Mouse (Mus musculus) midbrain, postnatal 0 days (tissue): ENCODE measurements around the gene Bcl3. TPM values are rescaled to one million over a fixed set of nuclear protein-coding genes. Genes with fewer than 3 reads are reported as not detected.
"Not testable (repeated sequence)": the region's sequence is repeated elsewhere in the genome, so short reads cannot be mapped to it uniquely, and the experiment has no call there.

Experiments
- ATAC-seq: fragments of 200-750 bp; cut with Nextera tagmentation; 2 replicates; pipeline ENCODE4 v1.8.0; 2017; ENCODE audit warnings: moderate number of reproducible peaks, mild to moderate bottlenecking, moderate TSS enrichment, moderate library complexity; ENCODE audit not compliant: low FRiP score
- DNase-seq: peaks from one replicate; pipeline ENCODE4 v3.0.0-alpha.2; 2015; ENCODE audit warnings: low spot score
- H3K27ac ChIP-seq: fragments of 300-500 bp; sonication (generic); 2 replicates; pipeline ENCODE4 v1.5.1; 2014; ENCODE audit warnings: low read depth, mild to moderate bottlenecking, low read length, mixed read lengths
- H3K27me3 ChIP-seq: fragments of 300-500 bp; sonication (generic); 2 replicates; pipeline ENCODE4 v1.6.1; 2014; ENCODE audit warnings: low read length, control low read depth, mixed read lengths; ENCODE audit not compliant: insufficient read depth
- H3K36me3 ChIP-seq: fragments of 300-500 bp; sonication (generic); 2 replicates; pipeline ENCODE4 v1.6.1; 2014; ENCODE audit warnings: low read length, control low read depth, mixed read lengths; ENCODE audit not compliant: insufficient read depth
- H3K4me1 ChIP-seq: fragments of 300-500 bp; sonication (generic); 2 replicates; pipeline ENCODE4 v1.6.1; 2014; ENCODE audit warnings: mild to moderate bottlenecking, control low read depth, antibody characterized with exemption, low read length, mixed read lengths; ENCODE audit not compliant: insufficient read depth
- H3K4me2 ChIP-seq: fragments of 300-500 bp; sonication (generic); 2 replicates; pipeline ENCODE4 v1.6.1; 2014; ENCODE audit warnings: low read depth, mild to moderate bottlenecking, low read length, mixed read lengths; ENCODE audit not compliant: poor library complexity, severe bottlenecking
- H3K4me3 ChIP-seq: fragments of 300-500 bp; sonication (generic); 2 replicates; pipeline ENCODE4 v1.5.1; 2014; ENCODE audit warnings: low read depth, mild to moderate bottlenecking, low read length, moderate library complexity
- H3K9ac ChIP-seq: fragments of 300-500 bp; sonication (generic); replicated peaks from 2 replicates; pipeline ENCODE4 v1.6.1; 2014; ENCODE audit warnings: mild to moderate bottlenecking, low read length, moderate library complexity, mixed read lengths; ENCODE audit not compliant: poor library complexity, severe bottlenecking
- H3K9me3 ChIP-seq: fragments of 300-500 bp; sonication (generic); 2 replicates; pipeline ENCODE4 v1.6.1; 2016; ENCODE audit warnings: low read length, control low read depth
- CTCF ChIP-seq: IDR thresholded peaks from 2 replicates; pipeline ENCODE4 v1.5.1; 2016; ENCODE audit warnings: antibody characterized with exemption, mild to moderate bottlenecking
- WGBS: fragments of 180-500 bp; shearing (Covaris S2); extraction: QIAGEN DNeasy Blood & Tissue Kit; methylation state at CpG from one replicate; pipeline ENCODE4 v1.1.7; 2014; 5-methylcytosine and 5-hydroxymethylcytosine counted together
- polyA plus RNA-seq: library from polyadenylated mRNA; unstranded; fragments of >200 nt; fragmentation: Nextera tagmentation; extraction: Ambion mirVana; gene quantifications from 2 replicates; pipeline ENCODE4 v1.2.1, GENCODE M21; 2015
- total RNA-seq: library from RNA; depleted of rRNA; stranded (reverse); fragments of >200 nt; gene quantifications from 2 replicates; pipeline ENCODE4 v1.2.3, GENCODE M21; 2014

Gene Bcl3
- total and polyA plus RNA-seq, 2 experiments from 2014 or later: 0.55 to 0.93 TPM

- DNase-seq (no peak), ATAC-seq (no peak)
- TF ChIP-seq CTCF: no peak
- H3K27ac ChIP-seq: no peak overlapping the region
- H3K9ac ChIP-seq: no peak overlapping the region
- H3K4me2 ChIP-seq: no peak overlapping the region
- H3K4me1 ChIP-seq: no peaks in the 10 kb centered on the region
- no peaks in the 10 kb centered on the region for H3K9me3 ChIP-seq
- 58% methylated on average over 2 of the region's 2 CpGs for WGBS
- no peaks in the 10 kb centered on the region for H3K36me3 ChIP-seq
- H3K4me3 ChIP-seq: no peak overlapping the region
- H3K27me3 ChIP-seq: peaks cover 20% of the 10 kb centered on the region
These were observed 27.3 kb downstream of the Bcl3 start for GRCm38 (mm10) chr7:19795236-19795635.

- H3K27me3 ChIP-seq: peaks cover 20% of the 10 kb centered on the region
- no peak overlapping the region for H3K4me2 ChIP-seq
- no peaks in the 10 kb centered on the region for H3K36me3 ChIP-seq
- 0 out of 2 replicates have a peak, but pooled peaks cover 2% of the 10 kb centered on the region for H3K4me1 ChIP-seq
- H3K9me3 ChIP-seq: no peaks in the 10 kb centered on the region
- no peak overlapping the region for H3K4me3 ChIP-seq
- no peak for DNase-seq
- no peak for ATAC-seq
- WGBS: 86% methylated on average over 19 of the region's 19 CpGs
- no peak overlapping the region for H3K9ac ChIP-seq
- TF ChIP-seq CTCF: no peak
- H3K27ac ChIP-seq: no peak overlapping the region
These were observed 29.6 kb downstream of the Bcl3 start for GRCm38 (mm10) chr7:19792701-19793630.

- H3K4me1 ChIP-seq, H3K4me3 ChIP-seq, H3K9ac ChIP-seq, H3K27me3 ChIP-seq, ATAC-seq, H3K9me3 ChIP-seq, H3K4me2 ChIP-seq, H3K27ac ChIP-seq, DNase-seq, H3K36me3 ChIP-seq: not testable (repeated sequence)
- WGBS: 83% methylated on average over 2 of the region's 2 CpGs
These were observed 31.1 kb downstream of the Bcl3 start for GRCm38 (mm10) chr7:19791504-19791903.

GRCm38 (mm10) chr7:19789904-19790347 lies 32.6 kb downstream of the Bcl3 start:
- peak; percentile 83 for DNase-seq
- peak overlapping the region; percentile 62 for H3K4me2 ChIP-seq
- H3K4me1 ChIP-seq: 0 out of 2 replicates have a peak, but pooled peaks cover 2% of the 10 kb centered on the region
- under 1% methylated on average over 19 of the region's 19 CpGs for WGBS
- H3K27me3 ChIP-seq: no peaks in the 10 kb centered on the region
- peak; percentile 79 for ATAC-seq
- peak overlapping the region; percentile 23; the same call in 1 of the 2 replicates for H3K4me3 ChIP-seq
- no peaks in the 10 kb centered on the region for H3K36me3 ChIP-seq
- no peaks in the 10 kb centered on the region for H3K9me3 ChIP-seq
- H3K9ac ChIP-seq: peak overlapping the region; percentile 39; the same call in 1 of the 2 replicates
- TF ChIP-seq CTCF: peak; percentile 96
- H3K27ac ChIP-seq: peak overlapping the region; percentile 34; the same call in 1 of the 2 replicates

GRCm38 (mm10) chr7:19785874-19786458 lies 36.6 kb downstream of the Bcl3 start:
- Histone ChIP-seq H3K27me3 (no peaks in the 10 kb centered on the region), H3K4me1 (0 out of 2 replicates have a peak, but pooled peaks cover 2% of the 10 kb centered on the region), H3K9me3 (no peaks in the 10 kb centered on the region), H3K4me3 (no peak overlapping the region), H3K27ac (no peak overlapping the region), H3K4me2 (no peak overlapping the region), H3K36me3 (no peaks in the 10 kb centered on the region), H3K9ac (no peak overlapping the region)
- ATAC-seq (no peak), DNase-seq (no peak)
- 43% methylated on average over 11 of the region's 12 CpGs for WGBS
- no peak for TF ChIP-seq CTCF
